Mouse (Mus musculus): Measurements from ENCODE around the gene Ccdc186.

- TF ChIP-seq CTCF (IDR thresholded peaks at IDR 0.05; ENCODE audit: borderline replicate concordance, extremely low read depth, insufficient read depth, insufficient read length) (no peak), POLR2A (IDR thresholded peaks at IDR 0.05; ENCODE audit: borderline replicate concordance, extremely low read depth, insufficient read depth, insufficient read length, poor library complexity, severe bottlenecking) (no peak)
Observed at GRCm38 (mm10) chr19:56852590-56852989, 30.6 kb upstream of the Ccdc186 start.
